Mouse (Mus musculus): ENCODE measurements around the gene Ncoa1.
A peak's percentile ranks its signal among the peaks of the same experiment; 100 is the strongest.
"Not testable (repeated sequence)": the region's sequence is repeated elsewhere in the genome, so short reads cannot be mapped to it uniquely, and the experiment has no call there.

The Ncoa1 gene

DNA sequence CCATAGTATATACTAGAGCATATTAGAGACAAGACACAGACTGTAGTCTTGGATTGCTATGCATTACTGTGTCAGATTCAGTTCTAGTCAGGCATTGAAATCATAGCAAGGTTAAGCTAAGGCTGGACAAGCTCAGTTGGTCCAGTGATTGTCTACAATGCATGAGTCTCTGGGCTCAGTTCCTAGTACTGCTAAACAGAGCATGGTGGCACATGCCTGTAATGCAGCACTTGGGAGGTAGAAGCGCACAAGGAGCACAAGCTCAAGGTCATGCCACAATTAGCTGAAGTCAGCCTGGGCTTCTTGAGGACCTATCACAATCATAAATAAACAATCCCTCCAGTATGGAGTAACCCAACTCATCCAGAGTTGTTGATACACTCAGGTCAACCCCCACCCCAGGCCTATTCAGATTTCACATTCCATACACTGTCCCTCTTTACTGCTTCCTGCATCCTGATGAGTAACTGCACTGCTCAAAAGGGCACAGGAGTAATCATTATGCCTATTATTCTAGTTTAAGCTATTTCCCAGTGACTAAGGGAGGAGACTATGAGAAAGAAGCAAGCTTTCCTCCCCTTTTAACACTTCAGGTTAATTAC, 170.2 kb downstream of the Ncoa1 start:
- no peak for DNase-seq (ENCODE audit: low spot score)

DNA sequence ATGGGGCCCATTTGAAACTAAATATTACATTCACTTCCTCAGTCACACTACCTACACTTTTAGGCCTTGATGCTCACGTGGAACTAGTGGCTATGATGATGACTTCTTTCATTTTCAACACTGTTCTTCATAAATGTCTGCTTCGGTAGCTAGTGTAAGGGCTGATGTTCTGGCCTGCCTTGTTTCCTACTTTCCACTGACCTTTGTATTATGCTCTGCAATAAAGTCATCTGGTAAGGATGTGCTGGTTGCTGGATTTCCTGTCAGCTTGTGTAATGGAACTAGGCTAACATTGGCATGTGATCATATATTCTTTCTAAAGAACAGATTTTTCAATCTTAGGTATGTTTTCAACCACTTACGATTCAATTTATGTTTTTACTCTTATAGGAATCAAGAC, 177.7 kb downstream of the Ncoa1 start:
- DNase-seq (ENCODE audit: low spot score), result no peak

DNA sequence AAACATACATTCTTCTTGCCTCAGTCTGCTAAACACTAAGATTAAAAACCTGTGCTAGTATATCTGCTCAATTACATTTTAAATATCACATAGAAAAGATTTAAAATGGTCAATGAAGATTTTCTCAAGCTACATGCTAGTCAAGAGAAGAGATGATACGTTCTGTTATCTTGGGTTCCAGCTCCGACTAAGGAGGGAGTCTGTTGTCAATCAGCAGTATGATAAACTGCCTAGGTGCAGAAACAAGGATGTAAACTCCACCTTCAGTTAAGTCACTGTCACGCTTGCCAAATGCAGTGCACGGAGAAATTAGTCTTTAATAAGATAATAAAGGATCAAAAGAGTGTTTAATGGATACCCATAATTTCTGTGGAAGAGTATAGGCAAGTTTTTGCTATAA, 178.4 kb downstream of the Ncoa1 start:
- no peak for DNase-seq (ENCODE audit: low spot score)

DNA sequence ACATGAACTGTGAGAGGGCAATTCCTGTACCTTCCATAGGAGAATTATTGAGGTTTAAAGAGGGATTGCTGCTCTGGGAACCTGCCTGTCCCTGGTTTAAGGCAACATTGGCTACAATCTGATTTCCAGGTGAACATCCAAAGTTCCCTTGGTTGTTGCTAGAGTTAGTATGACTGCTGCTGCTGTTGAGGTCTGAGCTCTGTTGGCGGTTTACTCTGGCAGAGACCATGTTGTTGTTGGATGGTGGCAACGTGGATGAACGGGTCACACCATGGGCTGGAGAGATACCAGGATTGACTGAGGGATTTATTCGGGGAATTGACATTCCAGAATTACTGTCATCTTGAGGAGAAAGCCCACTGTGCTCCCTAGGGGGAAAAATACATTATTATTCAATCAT, 181.1 kb downstream of the Ncoa1 start:
- no peak for DNase-seq (ENCODE audit: low spot score)

DNA sequence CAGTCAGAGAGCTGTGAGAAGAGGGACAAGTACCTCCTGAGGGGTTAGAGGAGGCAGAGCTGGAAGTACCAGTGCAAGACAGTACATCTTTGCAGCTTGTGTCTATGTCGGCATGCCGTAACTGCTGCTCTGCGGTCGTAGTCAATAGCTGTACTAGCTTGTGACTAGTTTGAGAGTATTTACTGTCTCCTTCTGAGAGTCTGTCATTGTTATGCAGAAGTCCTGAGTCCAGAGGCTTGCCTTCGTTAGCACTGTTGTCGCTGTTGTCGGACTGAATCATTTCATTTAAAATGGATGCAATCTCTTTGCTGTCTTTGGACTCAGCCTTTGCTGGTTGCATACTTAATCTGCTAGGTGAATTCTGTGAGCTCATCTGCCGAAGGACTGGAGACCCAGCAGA, 181.7 kb downstream of the Ncoa1 start:
- no peak for DNase-seq (ENCODE audit: low spot score)

DNA sequence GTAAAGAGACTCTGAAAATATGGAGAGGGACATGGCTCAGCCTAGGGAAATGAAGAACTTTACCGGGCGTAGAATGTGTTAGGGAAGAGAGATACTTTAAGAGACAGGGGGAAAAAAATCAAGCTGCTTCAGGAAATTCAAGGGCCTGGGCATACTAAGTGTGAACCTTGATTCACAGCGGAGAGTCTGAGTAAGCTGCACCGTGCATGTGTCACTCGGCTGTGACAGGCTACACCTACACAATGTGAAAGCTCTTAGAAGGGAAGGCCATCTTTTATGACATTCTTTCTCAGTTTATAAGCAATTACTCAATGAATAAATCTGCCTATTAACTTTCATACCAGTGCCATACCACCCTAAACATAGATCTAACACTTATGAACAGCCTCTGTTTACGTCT, 183.2 kb downstream of the Ncoa1 start:
- DNase-seq (ENCODE audit: low spot score), result no peak

DNA sequence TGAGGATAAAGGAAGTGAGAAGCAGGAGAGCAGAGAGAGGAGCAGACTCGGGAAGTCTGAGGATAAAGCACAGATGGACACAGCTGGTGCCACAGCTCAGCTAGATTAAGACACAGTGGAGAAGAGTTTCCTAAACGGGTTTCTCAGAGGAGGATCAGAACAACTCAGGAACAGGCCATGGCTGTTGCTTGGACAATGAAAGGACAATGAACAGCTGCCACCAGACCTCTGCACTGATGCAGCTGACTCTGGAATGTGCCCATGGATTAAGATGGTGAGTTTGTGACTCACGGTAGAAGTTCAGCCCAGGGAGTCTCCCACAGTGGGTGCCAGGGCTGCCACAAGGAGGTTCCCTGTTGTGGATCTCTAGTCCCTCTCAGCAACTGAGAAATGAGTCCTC, 191.8 kb downstream of the Ncoa1 start:
- no peak for DNase-seq (ENCODE audit: low spot score)

DNA sequence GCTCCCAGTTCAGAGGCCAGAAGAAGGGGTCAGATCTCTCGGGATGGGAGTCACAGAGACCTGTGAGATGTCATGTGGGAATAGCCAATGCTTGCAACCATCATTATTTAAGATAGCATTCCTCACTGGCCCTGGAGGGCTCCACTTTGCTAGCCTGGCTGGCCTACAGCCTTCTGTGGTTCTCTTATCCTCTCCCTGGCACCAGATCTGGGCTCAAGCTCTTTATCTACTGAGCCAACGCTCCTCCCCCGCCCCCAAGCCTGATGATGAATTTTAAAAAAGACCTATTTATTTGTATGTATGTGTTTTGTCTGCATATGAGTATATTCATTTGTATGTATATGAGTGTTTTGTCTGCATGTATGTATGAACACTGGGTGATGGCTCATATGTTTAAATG, 197.1 kb downstream of the Ncoa1 start:
- DNase-seq (ENCODE audit: low spot score), result no peak

DNA sequence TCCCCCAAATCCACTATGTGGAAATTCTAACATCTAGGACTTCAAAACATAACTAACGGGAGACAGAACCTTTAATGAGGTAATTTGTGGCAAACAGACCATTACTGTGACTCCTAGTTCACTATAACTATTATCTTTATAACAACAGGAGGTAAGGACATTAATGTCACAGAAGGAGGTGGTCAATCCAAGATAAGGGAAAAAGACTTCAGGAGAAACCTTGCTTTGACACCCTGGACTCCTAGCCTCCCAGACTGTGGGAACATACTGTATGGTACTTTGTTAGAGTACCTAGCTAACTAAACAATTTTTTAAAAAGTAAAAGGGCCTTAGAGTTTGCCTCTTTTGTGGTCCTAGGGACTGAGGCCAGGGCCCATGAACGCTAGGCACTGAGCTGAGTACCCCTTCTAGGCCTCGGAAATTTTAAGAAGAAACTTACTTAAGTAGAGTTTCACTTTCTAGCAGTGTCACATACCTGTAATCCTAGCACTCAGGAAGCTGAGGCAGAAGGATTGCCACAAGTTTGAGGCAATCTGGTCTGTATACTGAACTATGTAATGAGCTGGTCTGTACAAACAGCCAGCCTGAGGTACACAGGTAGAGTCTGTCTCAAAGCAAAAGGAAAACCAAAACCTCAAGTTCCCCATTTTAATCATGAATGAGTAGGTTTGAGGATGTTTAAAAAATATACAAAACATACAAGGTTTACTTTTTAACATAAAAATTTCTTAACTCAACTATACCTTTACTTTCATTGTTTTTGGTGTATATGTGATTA, 197.8 kb downstream of the Ncoa1 start:
- DNase-seq (ENCODE audit: low spot score), result no peak

DNA sequence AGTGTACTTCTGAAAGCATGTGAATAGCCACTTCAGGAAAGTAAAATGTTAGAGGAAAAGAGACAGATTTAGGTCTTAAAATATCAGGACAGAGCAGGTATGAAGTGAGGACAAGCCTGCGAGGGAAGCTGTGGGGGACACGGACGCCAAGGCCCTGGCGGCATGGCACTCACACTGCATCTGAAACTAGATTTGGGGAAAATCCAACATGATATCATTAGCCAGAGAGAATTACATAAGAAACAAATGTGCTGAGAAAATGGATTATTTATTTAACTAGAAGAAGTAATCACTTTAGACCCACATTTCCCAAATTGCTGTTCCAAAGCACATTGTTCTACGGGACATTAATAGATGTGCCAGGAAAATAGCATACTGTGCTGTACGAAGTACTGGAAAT, 205.9 kb downstream of the Ncoa1 start:
- no peak for DNase-seq (ENCODE audit: low spot score)

DNA sequence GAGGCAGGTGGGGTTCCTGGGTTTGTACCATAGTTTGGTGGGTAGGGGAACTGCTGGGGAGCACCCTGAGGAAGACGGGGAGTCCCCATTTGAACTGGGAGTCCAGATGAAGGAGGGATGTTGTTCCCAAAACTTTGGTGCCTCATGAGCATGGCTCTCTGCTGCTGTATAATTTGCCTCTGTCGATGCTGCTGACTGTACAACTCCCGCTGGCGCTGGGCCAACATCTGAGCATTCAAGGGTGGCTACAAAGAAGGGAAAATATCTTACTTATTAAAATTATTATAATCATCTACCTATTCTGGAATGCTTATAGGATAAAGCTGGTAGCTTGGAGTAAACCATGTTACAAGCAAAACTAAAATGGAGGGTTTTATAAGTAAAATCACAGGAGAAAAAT, 209.2 kb downstream of the Ncoa1 start:
- no peak for DNase-seq (ENCODE audit: low spot score)

DNA sequence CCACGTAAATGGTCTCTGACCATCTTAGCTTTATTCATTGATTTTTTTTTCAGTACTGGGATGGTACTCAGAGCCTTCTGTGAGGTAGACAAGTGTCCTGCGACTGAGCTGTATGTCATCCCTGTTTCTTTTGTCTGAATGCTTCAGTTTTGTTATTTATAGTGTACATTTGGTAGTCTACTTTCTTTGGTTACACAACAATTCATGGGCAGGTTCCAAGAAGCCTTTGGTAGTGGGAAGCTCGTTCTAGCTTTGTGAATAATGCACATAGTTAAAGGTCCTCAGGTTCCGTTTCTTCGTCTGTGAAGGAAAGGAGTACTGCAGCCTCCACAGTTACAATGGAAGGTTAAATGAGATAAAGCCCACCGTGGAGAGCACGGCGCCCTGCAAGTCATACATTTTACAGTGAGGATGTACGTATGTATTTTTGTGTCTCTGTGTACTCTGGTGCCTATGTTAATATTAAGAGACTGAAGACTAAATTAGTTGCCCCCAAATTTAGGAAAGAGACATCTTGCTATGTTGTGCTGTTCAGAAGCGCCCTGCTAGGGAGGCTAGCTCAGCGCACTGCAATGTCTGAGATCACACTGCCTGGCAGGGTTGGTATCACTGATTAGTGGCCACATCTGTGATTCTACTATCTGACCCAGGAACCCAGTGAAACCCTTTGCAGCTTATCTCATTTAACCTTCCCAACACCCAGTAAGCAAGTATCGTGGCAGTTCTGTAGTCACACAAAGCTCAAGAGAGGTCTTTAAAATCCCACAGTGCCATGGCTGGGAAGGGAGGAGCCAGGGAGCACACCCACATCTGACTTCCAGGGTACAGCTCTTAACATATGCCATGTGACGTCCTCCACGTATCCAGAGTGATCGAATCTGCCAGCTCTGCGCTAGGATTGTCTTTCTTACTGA, 224.0 kb downstream of the Ncoa1 start:
- no peak for DNase-seq (ENCODE audit: low spot score)

DNA sequence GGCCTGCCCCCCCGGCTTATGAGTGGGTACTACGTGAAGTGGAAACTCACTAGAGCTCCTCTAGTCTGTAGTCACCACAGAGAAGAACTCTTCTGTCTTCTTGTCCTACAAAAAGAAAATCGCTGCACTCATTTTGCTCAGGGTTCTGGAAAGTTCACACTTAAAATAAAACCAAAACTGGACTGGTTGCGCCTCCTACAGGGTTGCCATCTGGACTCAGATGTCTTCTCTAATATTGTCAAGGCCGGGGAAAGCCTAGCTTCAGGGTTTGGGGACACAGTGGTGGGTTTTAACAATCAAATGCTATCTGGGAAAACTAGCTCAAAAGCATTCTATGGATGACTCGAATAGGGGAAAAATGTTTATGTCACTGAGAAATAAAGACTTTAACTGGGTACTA, 227.2 kb downstream of the Ncoa1 start:
- no peak for DNase-seq (ENCODE audit: low spot score)

DNA sequence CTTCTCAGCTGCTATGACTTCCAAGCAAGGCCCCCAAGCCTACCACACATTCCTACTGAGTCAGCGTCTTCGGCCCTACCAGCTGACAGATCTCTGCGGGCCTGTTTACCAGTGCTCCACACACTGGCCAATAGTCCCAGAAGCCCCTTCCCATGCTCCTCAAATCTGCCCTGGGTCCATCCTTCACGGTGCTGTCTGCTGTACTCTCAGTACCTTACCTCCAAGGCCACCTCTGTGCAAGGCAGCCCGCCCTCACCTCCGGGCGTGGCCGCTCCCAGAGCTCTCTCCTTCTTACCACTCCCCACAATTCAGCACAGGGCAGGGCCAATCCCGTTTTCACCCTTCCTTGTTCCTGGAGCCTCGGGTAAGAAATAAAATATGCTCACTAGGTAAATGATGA, 231.2 kb downstream of the Ncoa1 start:
- DNase-seq (ENCODE audit: low spot score), result no peak

DNA sequence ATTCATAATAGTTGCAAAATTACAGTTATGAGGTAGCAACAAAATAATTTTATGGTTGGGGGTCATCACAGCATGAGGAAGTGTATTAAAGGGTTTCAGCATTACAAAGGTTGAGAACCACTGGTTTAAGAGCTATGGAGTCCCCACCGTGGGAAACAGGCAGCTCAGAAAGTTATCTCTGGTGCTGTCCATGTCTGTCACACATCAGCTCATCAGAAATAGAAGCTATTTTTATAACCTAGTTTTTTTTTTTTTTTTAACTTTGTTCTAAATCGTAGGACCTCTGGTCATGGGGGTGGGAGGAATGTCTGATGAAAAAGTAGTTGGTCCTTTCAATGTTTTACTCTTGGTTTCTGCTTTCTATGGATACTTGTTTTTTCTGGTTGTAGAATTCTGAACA, 233.2 kb downstream of the Ncoa1 start:
- no peak for DNase-seq (ENCODE audit: low spot score)

DNA sequence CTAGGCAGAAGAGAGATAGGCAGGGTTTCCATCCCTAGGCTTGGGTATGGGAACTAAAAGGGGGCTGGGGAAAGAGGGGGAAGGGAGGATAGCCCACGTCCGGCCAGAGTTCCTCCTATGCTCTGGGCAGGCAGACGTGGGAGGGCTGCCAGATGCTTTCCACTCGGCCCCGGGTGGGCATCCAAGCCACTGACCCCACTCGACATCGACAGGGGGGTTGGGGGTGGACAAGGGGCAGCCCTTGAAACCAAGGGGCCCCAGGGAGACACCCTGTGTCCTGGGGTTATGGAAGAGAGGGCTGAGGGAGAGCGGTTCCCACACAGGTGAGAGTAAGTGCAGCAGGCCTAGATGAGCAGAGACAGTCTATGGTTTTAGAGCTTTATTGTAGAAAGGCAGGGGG, 236.7 kb downstream of the Ncoa1 start:
- DNase-seq (ENCODE audit: low spot score), result not testable (repeated sequence)

DNA sequence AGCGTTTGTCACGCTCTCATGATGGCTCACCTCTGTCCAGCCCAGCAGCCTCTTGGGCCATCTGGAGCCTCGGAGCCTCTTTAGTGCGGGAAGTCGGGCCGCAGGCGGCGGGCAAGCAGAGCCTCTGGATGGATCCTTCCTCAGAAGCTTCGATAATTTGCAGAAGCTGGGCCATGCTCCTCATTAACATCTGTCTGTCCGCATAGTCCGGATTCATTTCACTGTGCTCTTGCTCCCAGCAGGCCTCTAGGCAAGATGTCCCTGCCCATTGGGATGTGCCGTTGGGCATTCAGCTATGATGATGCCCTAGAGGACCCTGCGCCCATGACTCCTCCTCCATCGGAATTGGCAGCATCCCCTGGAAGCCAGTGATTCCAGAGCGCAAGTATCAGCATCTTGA, 239.5 kb downstream of the Ncoa1 start:
- no peak for DNase-seq (ENCODE audit: low spot score)

DNA sequence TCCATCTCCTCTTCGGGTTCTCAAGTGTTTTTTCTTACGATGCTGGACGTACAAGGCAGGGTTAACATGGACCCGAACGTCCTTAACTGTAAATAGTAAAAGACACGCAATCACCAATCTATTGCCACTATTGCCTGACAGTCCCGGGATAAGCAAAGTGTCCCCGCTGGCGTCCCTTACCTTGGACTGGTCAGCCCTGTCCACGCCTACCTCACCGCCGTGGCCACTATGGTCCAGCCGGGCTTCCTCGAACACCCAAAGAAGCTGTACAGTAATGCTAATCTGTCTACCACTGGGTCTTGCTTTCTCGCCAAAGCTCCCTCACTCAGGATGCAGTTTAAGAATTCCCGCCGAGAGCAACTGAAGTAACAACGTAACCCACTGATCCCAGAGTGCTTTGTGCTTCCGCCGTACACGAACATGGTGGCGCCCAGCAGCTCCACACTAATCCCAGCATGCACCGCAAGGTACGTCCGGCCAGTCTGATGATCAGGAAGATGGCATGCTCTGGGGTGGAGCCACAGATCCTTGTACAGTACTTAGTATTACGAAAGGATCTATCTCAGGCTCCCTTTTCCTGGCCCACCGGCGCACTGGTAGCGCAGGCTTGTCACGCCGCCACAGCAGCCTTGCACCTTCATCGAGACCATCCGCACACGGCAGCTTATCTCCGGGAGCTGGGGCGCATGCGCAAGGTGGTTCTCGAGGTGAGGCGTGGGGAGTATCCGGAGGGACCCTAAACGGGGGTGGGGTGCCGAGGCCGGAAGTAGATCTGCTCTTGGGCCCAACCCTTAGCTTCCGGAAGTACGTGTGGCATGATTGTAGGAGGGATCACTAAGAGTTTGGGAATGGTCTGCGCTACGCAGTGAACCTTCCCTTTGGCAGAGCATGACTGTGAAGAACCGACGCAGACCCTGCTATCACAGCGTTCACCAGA, 243.1 kb downstream of the Ncoa1 start, which contains the start of the genes Ptrhd1 and Cenpo:
Ptrhd1 (plus strand) TSS at position 456 of the 937 bp plus-strand sequence.
Cenpo (minus strand) TSS at position 723 of the 937 bp plus-strand sequence.
- DNase-seq (ENCODE audit: low spot score), result peak; percentile 98

DNA sequence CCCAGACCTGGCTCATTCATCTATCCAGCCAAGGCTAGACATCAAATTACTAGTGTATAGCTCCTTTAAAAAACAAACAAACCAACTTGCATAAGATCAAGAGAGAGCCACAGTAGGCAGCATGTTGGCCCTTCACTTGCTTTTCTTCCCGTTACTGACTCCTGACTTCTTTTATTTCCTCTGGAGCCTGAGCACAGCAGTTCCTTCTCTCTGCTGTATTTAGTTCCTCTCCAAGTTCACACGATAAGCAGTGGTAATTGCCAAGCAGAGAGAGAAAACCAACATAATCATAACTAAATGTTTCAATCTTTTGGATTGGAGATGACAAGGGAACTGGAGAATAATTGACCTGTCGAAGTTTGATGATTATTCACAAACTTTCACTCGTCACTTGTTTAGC, 244.2 kb downstream of the Ncoa1 start:
- no peak for DNase-seq (ENCODE audit: low spot score)

DNA sequence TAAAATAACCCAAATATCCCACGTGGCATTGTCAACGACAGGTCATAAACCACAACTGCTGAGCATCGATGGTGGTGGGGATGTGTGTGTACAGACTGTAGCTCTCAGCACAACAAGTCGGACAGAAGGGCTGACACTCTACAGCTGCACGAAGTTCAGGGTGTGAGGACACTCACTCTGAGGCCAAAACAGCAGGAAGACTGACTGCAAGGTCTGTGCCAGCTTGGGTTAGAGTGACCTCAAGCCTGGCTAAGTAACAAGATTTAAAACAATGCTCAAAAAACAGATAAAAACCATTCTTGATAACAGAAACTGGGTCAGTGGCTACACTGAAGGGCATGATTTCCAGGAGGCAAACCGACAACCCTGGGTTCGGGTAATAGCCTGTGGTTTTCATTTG, 246.8 kb downstream of the Ncoa1 start:
- DNase-seq (ENCODE audit: low spot score), result no peak

DNA sequence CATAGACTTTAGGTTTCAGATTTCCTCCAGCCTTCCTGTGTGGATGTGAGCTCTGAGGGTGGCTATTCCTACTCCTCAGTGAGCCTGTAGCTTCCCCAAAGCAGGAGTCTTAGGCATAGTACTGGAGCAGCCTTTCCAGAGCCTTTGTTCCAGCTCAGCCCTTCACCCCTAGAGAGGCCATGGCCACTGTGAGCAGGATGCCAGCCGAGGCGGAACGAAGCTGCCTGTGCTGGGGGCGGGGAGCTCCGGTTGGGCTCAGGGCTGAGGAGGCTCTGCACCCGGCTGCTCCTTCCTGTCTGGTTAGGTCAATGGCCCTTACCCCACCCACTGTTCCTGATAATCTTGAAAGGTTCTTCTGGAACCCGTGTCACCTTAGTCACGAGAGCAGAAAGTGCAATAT, 264.1 kb downstream of the Ncoa1 start:
- no peak for DNase-seq (ENCODE audit: low spot score)

DNA sequence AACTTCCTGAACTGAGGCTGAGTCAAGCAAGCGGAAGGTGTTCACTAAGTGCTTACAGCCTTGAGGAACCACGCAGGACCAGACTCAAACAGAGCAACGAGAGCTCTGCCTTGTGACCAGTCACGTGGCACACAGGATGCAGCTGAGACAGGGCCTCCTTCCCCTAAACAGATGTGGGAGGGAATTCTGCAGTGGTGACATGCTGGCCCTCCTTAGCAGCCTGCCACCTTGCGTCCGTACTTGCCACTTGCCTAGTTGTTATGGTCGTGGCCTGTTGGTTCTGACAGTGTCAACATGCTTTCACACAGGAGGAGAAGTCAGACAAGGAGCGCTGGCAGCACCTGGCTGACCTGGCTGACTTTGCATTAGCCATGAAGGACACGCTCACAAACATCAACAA, 265.8 kb downstream of the Ncoa1 start:
- DNase-seq (ENCODE audit: low spot score), result no peak

All from embryo, embryonic 10 days (tissue).